Mouse (Mus musculus) kidney, postnatal 14 days (tissue): Measurements from ENCODE around the gene Rpl23.
"Not testable (repeated sequence)": the region's sequence is repeated elsewhere in the genome, so short reads cannot be mapped to it uniquely, and the experiment has no call there.

Experiments used
- DNase-seq: peaks from one replicate; pipeline ENCODE4 v3.0.0; 2022; ENCODE audit warnings: mixed read lengths

Gene Rpl23

DNA sequence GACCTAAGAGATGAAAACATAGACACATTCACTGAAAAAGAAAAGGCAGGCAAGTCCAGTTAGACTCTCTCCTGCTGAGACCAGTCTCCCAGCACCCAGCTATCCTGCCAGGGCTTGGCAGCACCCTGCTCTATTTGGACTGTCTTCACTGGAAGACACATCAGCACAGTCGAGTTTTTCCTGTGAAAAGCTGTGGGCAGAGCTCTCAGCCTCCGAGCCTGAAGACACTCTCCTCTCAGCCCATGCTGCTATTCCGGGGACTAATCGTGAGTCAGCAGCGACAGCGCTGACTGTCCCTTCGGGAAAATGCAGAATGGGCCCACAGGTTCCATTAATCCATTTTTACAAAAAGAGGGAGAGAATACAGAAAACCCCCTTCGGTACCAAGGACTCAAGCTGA, 29.0 kb downstream of the Rpl23 start:
- no peak for DNase-seq

DNA sequence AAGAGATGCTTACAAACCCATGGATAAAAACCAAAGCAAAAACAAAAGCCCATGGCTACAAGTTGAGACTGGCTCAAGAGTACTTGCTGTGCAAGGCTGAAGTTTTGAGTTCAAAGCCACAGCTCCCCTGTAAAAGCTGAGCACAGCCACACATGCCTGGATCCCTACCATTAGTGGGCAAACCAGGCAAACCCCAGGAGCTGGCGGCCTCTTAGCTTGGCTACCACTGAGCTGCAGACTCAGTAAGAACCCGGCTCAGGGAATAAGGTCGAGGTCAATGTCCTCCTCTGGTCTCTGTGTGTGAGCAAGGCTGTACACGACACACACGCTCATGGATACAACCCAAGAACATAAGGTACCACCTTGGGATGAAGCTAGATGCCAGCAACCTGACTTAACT, 33.7 kb downstream of the Rpl23 start:
- DNase-seq: no peak

DNA sequence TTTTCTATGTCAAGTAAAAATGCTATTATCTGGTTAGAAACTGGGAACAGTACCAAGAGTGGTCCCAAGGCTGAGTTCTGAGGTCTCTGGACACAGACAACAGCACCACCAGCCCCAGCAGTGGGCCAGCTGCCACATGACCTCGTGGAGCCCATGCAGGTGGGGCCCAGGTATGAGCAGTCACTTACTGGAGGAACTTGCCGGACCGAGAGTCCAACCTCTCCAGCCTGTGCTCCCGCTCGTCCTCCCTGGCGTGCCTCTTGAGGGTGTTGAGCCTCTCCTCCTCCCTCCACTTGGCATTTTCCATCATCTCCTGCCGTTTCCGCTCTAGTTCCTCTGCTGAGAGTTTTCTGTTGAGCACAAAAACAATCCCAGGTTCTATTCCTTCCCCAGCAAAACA, 34.5 kb downstream of the Rpl23 start:
- no peak for DNase-seq

DNA sequence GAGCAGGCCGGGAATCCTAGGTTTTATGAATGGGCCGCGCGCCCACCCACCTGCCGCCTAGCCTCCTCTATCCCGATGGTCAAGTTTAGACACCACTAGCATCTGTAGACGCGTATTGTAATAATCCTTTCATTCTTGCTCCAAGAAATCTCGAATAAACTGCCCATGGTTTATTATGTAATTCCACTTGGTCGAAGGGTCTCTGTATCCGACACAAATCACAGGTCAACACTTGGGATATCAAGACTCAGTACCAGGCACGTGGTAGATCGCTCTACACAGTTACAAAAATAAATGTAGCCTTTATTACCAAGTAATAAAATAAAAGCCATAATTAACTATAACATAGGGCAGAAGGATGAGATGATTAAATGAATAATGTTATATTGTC, 36.9 kb downstream of the Rpl23 start:
- no peak for DNase-seq

GRCm38 (mm10) chr11:97744718-97745330, 37.4 kb downstream of the Rpl23 start:
- peak; percentile 99 for DNase-seq

DNA sequence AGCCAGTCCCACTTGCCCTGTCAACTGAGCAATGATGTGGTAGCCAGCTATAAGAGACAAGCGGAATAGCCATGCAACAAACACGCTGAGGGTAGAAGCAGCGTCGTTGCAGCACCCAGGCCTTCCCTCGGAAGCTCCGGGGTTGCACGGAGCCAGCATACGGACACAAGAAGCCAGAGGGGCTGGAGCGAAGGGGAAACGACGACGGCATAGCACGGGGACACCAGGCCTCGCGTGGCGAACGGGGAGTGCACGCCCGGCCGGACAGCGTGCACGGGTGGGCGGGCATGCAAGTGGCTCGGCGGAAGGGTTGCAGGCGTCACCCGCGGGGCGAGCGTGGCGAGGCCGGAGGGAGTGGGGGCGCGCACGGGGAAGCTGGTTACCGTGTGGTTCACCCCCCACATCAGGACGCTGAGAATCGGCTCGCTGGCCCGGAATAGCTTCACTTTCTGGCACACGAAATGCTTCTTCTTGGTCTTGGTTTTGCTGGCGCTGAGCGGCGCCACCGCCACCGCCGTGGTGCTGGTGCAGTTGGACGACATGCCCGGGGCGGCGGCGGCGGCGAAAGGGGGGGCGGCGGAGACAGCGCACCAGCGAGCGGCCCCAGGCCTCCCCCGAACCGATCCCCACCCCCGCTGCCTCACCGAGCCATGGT, 38.0 kb downstream of the Rpl23 start, which contains the start of gene Pip4k2b:
Pip4k2b (minus strand) TSS at position 642 of the 655 bp plus-strand sequence.
- DNase-seq: no peak

DNA sequence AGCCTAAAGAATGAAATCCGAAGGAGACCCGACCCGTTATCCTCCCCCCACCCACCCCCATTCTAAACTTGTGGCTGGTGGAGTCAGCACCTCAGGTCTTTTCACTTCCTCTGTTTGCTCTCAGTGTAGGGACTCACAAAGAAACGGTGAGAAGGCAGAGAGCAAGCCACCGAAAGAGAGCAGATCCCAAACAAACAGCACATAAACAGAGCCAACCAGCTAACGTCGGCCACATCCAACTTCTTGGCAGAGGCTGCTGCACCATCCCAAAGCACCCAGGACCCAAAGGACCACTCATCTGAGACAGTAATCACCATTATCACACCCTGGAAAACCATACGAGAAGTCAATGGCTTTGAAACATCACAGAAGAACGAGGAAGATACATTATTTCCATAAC, 38.8 kb downstream of the Rpl23 start:
- no peak for DNase-seq

GRCm38 (mm10) chr11:97742591-97742990, 39.6 kb downstream of the Rpl23 start:
- no peak for DNase-seq

- no peak for DNase-seq
Measured at GRCm38 (mm10) chr11:97742157-97742556, 40.1 kb downstream of the Rpl23 start.

- DNase-seq: peak; percentile 71
Measured at GRCm38 (mm10) chr11:97740190-97740589, 42.0 kb downstream of the Rpl23 start.

GRCm38 (mm10) chr11:97739155-97739554, 43.1 kb downstream of the Rpl23 start:
- no peak for DNase-seq

- no peak for DNase-seq
Measured at GRCm38 (mm10) chr11:97738703-97739102, 43.5 kb downstream of the Rpl23 start.

DNA sequence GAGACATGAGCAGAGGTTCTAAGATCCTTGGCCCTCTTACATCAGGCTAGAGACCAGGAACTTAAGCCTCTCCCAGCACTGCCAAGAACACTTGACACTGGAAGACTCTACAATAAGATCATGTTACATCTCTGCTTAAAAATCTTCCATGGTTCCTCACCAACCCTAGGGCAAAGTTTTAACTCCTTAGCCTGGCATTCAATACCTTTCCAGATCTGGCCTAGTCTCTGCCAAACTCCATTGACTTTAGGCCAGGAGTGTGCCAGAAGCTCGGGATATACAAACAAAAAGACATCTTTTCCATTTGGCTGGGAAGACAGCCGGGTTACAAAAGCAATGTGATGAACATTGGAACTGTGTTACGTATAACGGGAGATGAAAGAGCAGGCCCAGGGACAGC, 44.6 kb downstream of the Rpl23 start:
- DNase-seq: no peak

- no peak for DNase-seq
Measured at GRCm38 (mm10) chr11:97736645-97737044, 45.6 kb downstream of the Rpl23 start.

DNA sequence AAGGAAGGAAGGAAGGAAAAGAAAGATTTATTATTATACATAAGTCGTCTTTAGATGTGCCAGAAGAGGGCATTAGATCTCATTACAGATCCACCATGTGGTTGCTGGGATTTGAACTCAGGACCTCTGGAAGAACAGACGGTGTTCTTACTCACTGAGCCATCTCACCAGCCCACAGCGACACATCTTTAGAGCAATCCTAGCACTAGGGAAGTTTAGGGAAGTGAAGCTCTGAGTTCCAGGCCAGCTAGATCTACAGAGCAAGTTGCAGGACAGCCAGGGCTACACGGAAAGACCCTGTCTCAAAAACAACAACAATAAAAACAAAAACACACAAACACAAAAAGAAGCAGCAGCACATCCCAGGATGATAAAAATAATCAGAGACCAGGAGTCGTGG, 47.4 kb downstream of the Rpl23 start:
- DNase-seq: not testable (repeated sequence)

DNA sequence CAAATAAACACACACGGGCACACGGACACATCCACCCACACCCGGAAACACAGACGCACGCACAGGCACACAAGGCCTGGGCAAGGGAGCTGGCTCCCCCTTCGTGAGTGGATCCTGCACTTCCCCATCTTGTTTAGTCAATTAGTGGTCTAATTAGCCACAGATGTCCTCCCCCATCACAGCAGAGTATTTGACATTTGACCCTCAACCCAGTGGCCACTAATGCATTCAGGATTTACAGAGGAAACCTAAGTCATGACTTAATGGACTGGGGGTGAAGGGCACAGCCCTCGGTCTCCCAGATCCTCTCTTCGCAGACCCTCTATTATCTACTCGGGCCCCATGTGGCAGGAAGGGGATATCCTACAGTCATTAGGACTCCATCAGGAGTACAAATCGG, 48.5 kb downstream of the Rpl23 start:
- no peak for DNase-seq

- no peak for DNase-seq
Measured at GRCm38 (mm10) chr11:97728730-97729129, 53.5 kb downstream of the Rpl23 start.

GRCm38 (mm10) chr11:97728311-97728710, 53.9 kb downstream of the Rpl23 start:
- DNase-seq: no peak
